8 mouse cellular contexts compared by ENCODE assay signal in genomic region chr15:80004644-80005340, GRCm38 (mm10). TPM values are rescaled to one million over a fixed set of nuclear protein-coding genes. Genes with fewer than 3 reads are reported as not detected.
DNase-seq lines count a peak whose midpoint lies in the region; ATAC-seq and TF ChIP-seq lines count a peak whose summit lies in the region.

No protein-coding gene starts in this region.

- no peak overlapping the region for H3K4me2 ChIP-seq in forebrain, embryonic 14.5 days (ENCODE audit: low read length)
- H3K4me2 ChIP-seq in intestine, embryonic 16.5 days (ENCODE audit: low read depth, low read length): no peak overlapping the region
- no peak overlapping the region; the same call in 1 of the 2 replicates for H3K4me2 ChIP-seq in lung, postnatal 0 days (replicated peaks; ENCODE audit: low read depth, low read length)

- TF ChIP-seq CTCF in lung, postnatal 0 days (IDR thresholded peaks at IDR 0.05): no peak

- no peak overlapping the region for H3K4me3 ChIP-seq in forebrain, embryonic 14.5 days (ENCODE audit: low read depth, low read length)
- no peak overlapping the region for H3K4me3 ChIP-seq in intestine, embryonic 16.5 days (ENCODE audit: low read length)
- no peak overlapping the region for H3K4me3 ChIP-seq in lung, postnatal 0 days (ENCODE audit: low read depth, low read length)

- no peaks in the 10 kb centered on the region for H3K9me3 ChIP-seq in forebrain, embryonic 14.5 days (replicated peaks; ENCODE audit: control insufficient read depth, low read length)
- no peaks in the 10 kb centered on the region for H3K9me3 ChIP-seq in intestine, embryonic 16.5 days (ENCODE audit: control insufficient read depth, low read length)
- no peaks in the 10 kb centered on the region for H3K9me3 ChIP-seq in lung, postnatal 0 days (ENCODE audit: low read length)

- peak; percentile 71 for TF ChIP-seq EP300 in lung, postnatal 0 days (IDR thresholded peaks at IDR 0.05)

- peak; percentile 37 for DNase-seq in embryo, embryonic 10 days (ENCODE audit: low spot score)
- no peak for DNase-seq in embryo, embryonic 10.5 days (ENCODE audit: low spot score)
- DNase-seq in forebrain, embryonic 14.5 days (ENCODE audit: low spot score): no peak
- DNase-seq in lung, postnatal 0 days (ENCODE audit: low spot score): peak; percentile 74
- no peak for DNase-seq in ovary, adult 18-20 months (ENCODE audit: low spot score)
- DNase-seq in spleen, adult 18-20 months: no peak
- DNase-seq in testis, postnatal 14 days (ENCODE audit: low spot score): no peak

- H3K27me3 ChIP-seq in forebrain, embryonic 14.5 days (replicated peaks; ENCODE audit: control insufficient read depth, insufficient read depth, low read length): no peaks in the 10 kb centered on the region
- no peaks in the 10 kb centered on the region for H3K27me3 ChIP-seq in intestine, embryonic 16.5 days (replicated peaks; ENCODE audit: control insufficient read depth, insufficient read depth, low read length)
- no peaks in the 10 kb centered on the region for H3K27me3 ChIP-seq in lung, postnatal 0 days (replicated peaks; ENCODE audit: insufficient read depth, low read length)

- H3K27ac ChIP-seq in forebrain, embryonic 14.5 days (ENCODE audit: low read depth, low read length): 0 out of 2 replicates have a peak overlapping the region, but pooled peaks have one; percentile 21
- peak overlapping the region; percentile 38 for H3K27ac ChIP-seq in intestine, embryonic 16.5 days (ENCODE audit: low read length)
- peak overlapping the region; percentile 64; the same call in 1 of the 2 replicates for H3K27ac ChIP-seq in lung, postnatal 0 days (ENCODE audit: low read length)

- 20% methylated on average over 14 of the region's 14 CpGs for WGBS in forebrain, embryonic 14.5 days
- WGBS in intestine, embryonic 16.5 days: 54% methylated on average over 14 of the region's 14 CpGs
- WGBS in lung, postnatal 0 days: 14% methylated on average over 14 of the region's 14 CpGs

- H3K36me3 ChIP-seq in forebrain, embryonic 14.5 days (ENCODE audit: control insufficient read depth, insufficient read depth, low read length): no peaks in the 10 kb centered on the region
- no peaks in the 10 kb centered on the region for H3K36me3 ChIP-seq in intestine, embryonic 16.5 days (ENCODE audit: control insufficient read depth, insufficient read depth, low read length)
- peaks cover 4% of the 10 kb centered on the region; the same call in 1 of the 2 replicates for H3K36me3 ChIP-seq in lung, postnatal 0 days (ENCODE audit: insufficient read depth, low read length)

- H3K9ac ChIP-seq in forebrain, embryonic 14.5 days (ENCODE audit: low read length): no peak overlapping the region
- H3K9ac ChIP-seq in intestine, embryonic 16.5 days (ENCODE audit: low read depth, low read length): 0 out of 2 replicates have a peak overlapping the region, but pooled peaks have one; percentile 8
- no peak overlapping the region for H3K9ac ChIP-seq in lung, postnatal 0 days (replicated peaks; ENCODE audit: low read depth)

- peaks cover 8% of the 10 kb centered on the region for H3K4me1 ChIP-seq in forebrain, embryonic 14.5 days (ENCODE audit: control insufficient read depth, insufficient read depth, low read length)
- peaks cover 19% of the 10 kb centered on the region for H3K4me1 ChIP-seq in intestine, embryonic 16.5 days (ENCODE audit: control insufficient read depth, insufficient read depth, low read length)
- H3K4me1 ChIP-seq in lung, postnatal 0 days (ENCODE audit: insufficient read depth, low read depth, low read length): peaks cover 15% of the 10 kb centered on the region

- ATAC-seq in forebrain, embryonic 14.5 days: no peak
- peak; percentile 57 for ATAC-seq in intestine, embryonic 16.5 days
- ATAC-seq in lung, postnatal 0 days: peak; percentile 81

RNA-seq across cellular contexts. Expression of gene Pdgfb, which starts 10.0 kb away (rescaled TPM):
- polyA plus RNA-seq in forebrain, embryonic 14.5 days (2014; fragmentation: Nextera tagmentation; extraction: Ambion mirVana): 2.7 and 3.4 TPM in 2 replicates
- 7.0 and 8.3 TPM in 2 replicates for polyA plus RNA-seq in intestine, embryonic 16.5 days (2015; fragmentation: Nextera tagmentation; extraction: Ambion mirVana)
- 10.5 and 14.2 TPM in 2 replicates for polyA plus RNA-seq in lung, postnatal 0 days (2015; fragmentation: Nextera tagmentation; extraction: Ambion mirVana)

RNA-seq across cellular contexts. Expression of gene Cbx7, which starts 33.9 kb away (rescaled TPM):
- polyA plus RNA-seq in forebrain, embryonic 14.5 days (2014; fragmentation: Nextera tagmentation; extraction: Ambion mirVana): 1.6 and 2.1 TPM in 2 replicates
- polyA plus RNA-seq in intestine, embryonic 16.5 days (2015; fragmentation: Nextera tagmentation; extraction: Ambion mirVana): 3.7 and 4.8 TPM in 2 replicates
- polyA plus RNA-seq in lung, postnatal 0 days (2015; fragmentation: Nextera tagmentation; extraction: Ambion mirVana): 4.1 and 4.5 TPM in 2 replicates

Comparison
In these comparisons a context has a peak if more than half of its experiments do, and no peak if none do; other contexts are left out.
1. DNase-seq: peak in embryo, embryonic 10 days (single experiment) and lung, postnatal 0 days (single experiment); none in embryo, embryonic 10.5 days (single experiment), forebrain, embryonic 14.5 days (single experiment), ovary, adult 18-20 months (single experiment), spleen, adult 18-20 months (0 of 2) and testis, postnatal 14 days (single experiment).
2. Peak in every context shown above with its lines, with median percentiles within 50 percentile points of each other: H3K27ac ChIP-seq.